Mouse (Mus musculus) heart, embryonic 16.5 days (tissue): ENCODE data around the gene Ctbp1. TPM values are rescaled to one million over a fixed set of nuclear protein-coding genes. Genes with fewer than 3 reads are reported as not detected.

Source experiments
- ATAC-seq: fragments of 200-750 bp; cut with Nextera tagmentation; replicated peaks from 2 replicates; pipeline ENCODE4 v1.8.0; 2017; ENCODE audit warnings: moderate number of reproducible peaks; ENCODE audit not compliant: insufficient read depth, low FRiP score; ENCODE audit errors: extremely low read depth
- H3K27ac ChIP-seq: fragments of 300-500 bp; sonication (generic); 2 replicates; pipeline ENCODE4 v1.5.1; 2014; ENCODE audit warnings: mild to moderate bottlenecking, low read length, control low read depth, moderate library complexity
- H3K27me3 ChIP-seq: fragments of 300-500 bp; sonication (generic); 2 replicates; pipeline ENCODE4 v1.6.1; 2014; ENCODE audit warnings: low read length, mixed read lengths; ENCODE audit not compliant: control insufficient read depth, insufficient read depth
- H3K36me3 ChIP-seq: fragments of 300-500 bp; sonication (generic); 2 replicates; pipeline ENCODE4 v1.6.1; 2014; ENCODE audit not compliant: control insufficient read depth, insufficient read depth
- H3K4me1 ChIP-seq: fragments of 300-500 bp; sonication (generic); 2 replicates; pipeline ENCODE4 v1.6.1; 2014; ENCODE audit warnings: low read length, mixed read lengths; ENCODE audit not compliant: control insufficient read depth, insufficient read depth
- H3K4me2 ChIP-seq: fragments of 300-500 bp; sonication (generic); 2 replicates; pipeline ENCODE4 v1.6.1; 2014; ENCODE audit warnings: low read depth, mild to moderate bottlenecking, control low read depth, low read length
- H3K4me3 ChIP-seq: fragments of 300-500 bp; sonication (generic); 2 replicates; pipeline ENCODE4 v1.5.1; 2014; ENCODE audit warnings: mild to moderate bottlenecking, control low read depth, low read length
- H3K9ac ChIP-seq: fragments of 300-500 bp; sonication (generic); 2 replicates; pipeline ENCODE4 v1.6.1; 2014; ENCODE audit warnings: low read length, control low read depth
- H3K9me3 ChIP-seq: fragments of 300-500 bp; sonication (generic); replicated peaks from 2 replicates; pipeline ENCODE4 v1.6.1; 2016; ENCODE audit warnings: low read length; ENCODE audit not compliant: control insufficient read depth
- WGBS: fragments of 180-500 bp; shearing (Covaris S2); extraction: QIAGEN DNeasy Blood & Tissue Kit; methylation state at CpG from one replicate; pipeline ENCODE4 v1.1.7; 2014; 5-methylcytosine and 5-hydroxymethylcytosine counted together
- polyA plus RNA-seq: library from polyadenylated mRNA; unstranded; fragments of >200 nt; fragmentation: Nextera tagmentation; extraction: Ambion mirVana; gene quantifications from 2 replicates; pipeline ENCODE4 v1.2.1, GENCODE M21; 2015

The Ctbp1 gene
- polyA plus RNA-seq, 1 experiment from 2014 or later: 228 TPM

DNA sequence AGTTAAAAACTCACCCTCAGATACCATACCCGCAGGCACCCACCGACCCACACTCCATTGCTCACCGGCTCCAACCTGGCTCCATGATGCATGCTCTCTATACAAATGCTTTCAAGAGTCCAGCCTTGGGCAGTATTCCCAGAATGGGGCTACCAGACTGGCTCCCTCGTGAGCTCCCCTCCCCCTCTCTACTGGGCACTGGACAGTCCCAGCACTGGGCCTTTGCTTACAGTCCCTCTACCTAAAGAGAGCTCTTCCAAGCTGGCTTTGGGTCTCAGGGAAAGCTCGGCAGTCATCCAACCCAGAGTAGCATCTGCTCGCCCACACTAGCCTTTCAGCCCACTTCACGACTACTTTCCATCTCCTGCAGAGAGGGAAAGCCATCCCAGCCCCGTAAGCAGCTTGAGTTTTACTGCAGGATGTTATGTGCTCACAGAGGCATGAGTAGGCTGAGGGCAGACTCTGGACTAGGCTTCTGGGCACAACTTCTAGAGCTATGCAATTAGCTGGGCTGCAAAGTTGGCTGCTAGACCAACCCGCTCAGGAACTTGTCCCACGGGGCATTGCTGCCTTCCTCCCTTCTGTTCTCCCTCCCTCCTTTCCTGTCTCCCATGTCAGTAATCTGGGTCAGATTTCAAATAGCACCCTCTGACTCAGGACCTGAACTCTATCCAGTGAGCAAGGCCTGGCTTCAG, 54.3 kb downstream of the Ctbp1 start:
- Histone ChIP-seq H3K27me3 (no peaks in the 10 kb centered on the region), H3K4me3 (no peak overlapping the region), H3K36me3 (no peaks in the 10 kb centered on the region), H3K27ac (peak overlapping the region; percentile 6; the same call in 1 of the 2 replicates), H3K9me3 (no peaks in the 10 kb centered on the region), H3K4me1 (peaks cover 45% of the 10 kb centered on the region), H3K9ac (no peak overlapping the region), H3K4me2 (no peak overlapping the region)
- ATAC-seq: 0 out of 2 replicates have a peak, but pooled peaks have one; percentile 23
- 75% methylated on average over 10 of the region's 10 CpGs for WGBS

DNA sequence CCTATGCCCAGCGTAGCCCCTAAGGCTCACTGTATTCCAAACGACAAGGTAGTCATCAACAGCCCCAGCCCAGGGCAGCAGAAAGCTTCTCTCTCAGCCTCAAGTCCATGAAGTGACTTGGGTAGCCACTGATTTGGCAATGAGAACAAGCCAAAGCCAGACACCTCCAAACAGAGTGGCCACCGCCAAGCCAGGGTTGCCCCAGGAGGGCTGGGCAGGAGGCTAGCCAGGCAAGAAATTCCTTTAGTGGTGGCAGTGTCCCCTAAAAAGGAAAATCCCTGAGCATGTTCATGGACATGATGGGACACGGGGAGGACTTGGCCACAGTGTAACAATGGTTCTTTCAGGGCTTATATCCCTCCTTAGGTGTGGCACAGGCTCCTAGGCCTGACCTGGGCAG, 55.0 kb downstream of the Ctbp1 start:
- no peak overlapping the region for H3K9ac ChIP-seq
- WGBS: 86% methylated on average over 4 of the region's 4 CpGs
- no peak overlapping the region for H3K27ac ChIP-seq
- H3K36me3 ChIP-seq: no peaks in the 10 kb centered on the region
- no peak overlapping the region for H3K4me3 ChIP-seq
- peaks cover 44% of the 10 kb centered on the region for H3K4me1 ChIP-seq
- H3K4me2 ChIP-seq: no peak overlapping the region
- no peaks in the 10 kb centered on the region for H3K27me3 ChIP-seq
- no peak for ATAC-seq
- H3K9me3 ChIP-seq: no peaks in the 10 kb centered on the region

DNA sequence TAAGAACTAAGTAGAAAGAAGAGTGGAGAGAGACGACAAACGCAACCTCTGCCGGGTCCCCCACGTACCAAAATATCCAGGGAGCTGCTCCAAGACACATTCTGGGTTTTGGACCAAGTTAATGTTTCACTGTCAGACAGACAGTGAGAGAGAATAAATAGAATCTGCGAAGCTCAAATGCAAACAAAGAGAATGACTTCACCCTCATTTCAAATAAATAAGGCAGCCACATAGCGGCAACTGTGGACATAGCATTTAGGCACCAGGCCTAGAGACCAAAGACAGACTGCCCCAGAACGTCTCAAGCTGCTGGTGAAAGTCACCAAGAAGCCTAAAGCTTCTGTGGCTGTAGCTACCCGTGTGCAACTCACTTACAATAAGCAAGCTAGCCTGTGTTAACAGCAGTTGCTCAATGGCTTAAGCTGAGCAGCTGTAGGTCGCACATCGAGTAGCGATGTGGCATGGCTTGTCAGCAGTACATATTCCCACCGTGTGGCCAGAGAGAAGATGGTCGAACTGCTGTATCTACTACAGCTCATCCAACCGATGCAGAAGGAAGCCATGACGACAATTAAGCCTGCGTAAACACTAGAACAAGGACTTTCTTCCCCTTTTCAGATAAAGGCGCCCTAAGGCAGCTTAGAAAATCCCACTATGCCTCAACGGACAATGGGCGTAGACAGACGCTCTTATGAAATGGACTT, 55.9 kb downstream of the Ctbp1 start:
- H3K27ac ChIP-seq: peak overlapping the region; percentile 66
- peak overlapping the region; percentile 28; the same call in 1 of the 2 replicates for H3K4me2 ChIP-seq
- no peak overlapping the region for H3K9ac ChIP-seq
- no peaks in the 10 kb centered on the region for H3K27me3 ChIP-seq
- WGBS: 71% methylated on average over 20 of the region's 20 CpGs
- no peaks in the 10 kb centered on the region for H3K36me3 ChIP-seq
- no peak overlapping the region for H3K4me3 ChIP-seq
- H3K9me3 ChIP-seq: no peaks in the 10 kb centered on the region
- ATAC-seq: no peak
- H3K4me1 ChIP-seq: peaks cover 40% of the 10 kb centered on the region

DNA sequence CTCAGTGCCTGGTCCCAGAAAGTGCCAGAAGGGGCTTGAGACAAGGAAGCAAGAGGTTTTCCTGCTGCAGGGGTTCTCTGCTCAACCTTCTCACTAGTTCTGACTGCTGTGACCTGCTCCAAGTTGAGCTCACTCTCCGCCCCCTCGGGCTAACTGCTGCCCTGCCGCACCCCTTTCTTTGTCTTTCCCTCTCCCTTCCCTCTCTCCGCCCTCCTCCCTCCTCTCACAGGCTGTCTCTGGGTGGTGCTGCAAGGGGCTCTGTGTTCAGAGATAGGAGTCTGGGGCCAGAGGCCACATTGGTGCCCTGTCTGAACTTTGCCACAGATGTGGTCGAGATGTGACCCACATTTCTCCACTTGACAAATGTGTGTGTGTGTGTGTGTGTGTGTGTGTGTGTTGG, 56.7 kb downstream of the Ctbp1 start, which contains the start of gene Spon2:
TSS of gene Spon2 (minus strand) at position 375 of the 400 bp plus-strand sequence.
- Histone ChIP-seq H3K4me3 (peak within 1 kb of the TSS; percentile 29), H3K4me1 (peaks cover 40% of the 10 kb centered on the region)

DNA sequence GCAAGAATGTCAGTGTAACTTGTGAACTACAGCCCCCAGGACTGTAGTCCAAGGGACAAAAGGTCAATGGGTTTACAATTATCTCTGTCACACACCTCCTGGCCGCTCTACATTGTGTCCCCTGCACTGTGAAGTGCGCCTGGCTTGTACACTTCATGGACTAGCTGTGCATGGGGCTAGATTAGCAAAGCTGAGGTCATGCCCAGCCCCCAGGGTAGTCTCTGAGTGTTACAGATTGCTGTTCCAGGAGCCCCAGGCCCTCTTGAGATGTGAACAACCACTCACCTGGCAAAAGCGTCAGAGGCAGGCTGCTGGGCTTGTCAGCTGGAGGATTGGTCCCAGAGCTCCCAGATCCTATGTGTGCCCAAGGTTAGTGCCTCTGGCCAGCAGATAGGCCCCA, 57.1 kb downstream of the Ctbp1 start:
- no peaks in the 10 kb centered on the region for H3K36me3 ChIP-seq
- peaks cover 38% of the 10 kb centered on the region for H3K4me1 ChIP-seq
- H3K9ac ChIP-seq: peak overlapping the region; percentile 60
- peak overlapping the region; percentile 28 for H3K4me2 ChIP-seq
- no peaks in the 10 kb centered on the region for H3K9me3 ChIP-seq
- 0 out of 2 replicates have a peak, but pooled peaks have one; percentile 7 for ATAC-seq
- peak overlapping the region; percentile 29 for H3K4me3 ChIP-seq
- H3K27me3 ChIP-seq: no peaks in the 10 kb centered on the region
- 39% methylated on average over 3 of the region's 3 CpGs for WGBS
- H3K27ac ChIP-seq: peak overlapping the region; percentile 22

More for the DNA sequence above, 56.7 kb downstream of the Ctbp1 start, which contains the start of gene Spon2:
- H3K36me3 ChIP-seq: no peaks in the 10 kb centered on the region
- peak within 1 kb of the TSS; percentile 66 for H3K27ac ChIP-seq
- 14% methylated on average over 5 of the region's 5 CpGs for WGBS
- no peaks in the 10 kb centered on the region for H3K27me3 ChIP-seq
- no peaks in the 10 kb centered on the region for H3K9me3 ChIP-seq
- peak within 1 kb of the TSS; percentile 60 for H3K9ac ChIP-seq
- peak within 1 kb of the TSS; percentile 28 for H3K4me2 ChIP-seq
- peak; percentile 59 for ATAC-seq

DNA sequence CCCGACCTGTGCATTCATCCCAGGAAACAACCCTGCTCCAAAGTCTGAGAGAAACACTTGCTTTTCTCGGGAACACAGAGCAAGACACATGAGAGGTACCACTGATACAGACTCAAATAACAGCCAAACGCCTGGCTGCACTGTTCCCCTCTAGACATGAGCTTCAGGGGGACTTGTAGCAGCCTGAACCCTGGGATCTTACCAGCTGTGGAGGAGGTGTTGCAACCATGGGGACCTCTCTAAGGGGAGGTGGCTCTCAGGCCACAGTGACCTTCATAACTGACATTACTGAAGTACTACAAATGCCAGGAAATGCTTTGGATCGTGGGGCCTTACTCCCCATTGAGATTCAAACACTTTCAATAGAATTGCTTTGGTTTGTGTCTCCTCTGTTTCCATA, 60.1 kb downstream of the Ctbp1 start:
- no peak for ATAC-seq
- no peaks in the 10 kb centered on the region for H3K36me3 ChIP-seq
- 0 out of 2 replicates have a peak overlapping the region, but pooled peaks have one; percentile 3 for H3K4me3 ChIP-seq
- no peak overlapping the region for H3K27ac ChIP-seq
- WGBS: 53% methylated on average over 4 of the region's 4 CpGs
- H3K9me3 ChIP-seq: no peaks in the 10 kb centered on the region
- H3K4me1 ChIP-seq: peaks cover 32% of the 10 kb centered on the region
- H3K27me3 ChIP-seq: no peaks in the 10 kb centered on the region
- H3K9ac ChIP-seq: peak overlapping the region; percentile 43
- peak overlapping the region; percentile 26 for H3K4me2 ChIP-seq

DNA sequence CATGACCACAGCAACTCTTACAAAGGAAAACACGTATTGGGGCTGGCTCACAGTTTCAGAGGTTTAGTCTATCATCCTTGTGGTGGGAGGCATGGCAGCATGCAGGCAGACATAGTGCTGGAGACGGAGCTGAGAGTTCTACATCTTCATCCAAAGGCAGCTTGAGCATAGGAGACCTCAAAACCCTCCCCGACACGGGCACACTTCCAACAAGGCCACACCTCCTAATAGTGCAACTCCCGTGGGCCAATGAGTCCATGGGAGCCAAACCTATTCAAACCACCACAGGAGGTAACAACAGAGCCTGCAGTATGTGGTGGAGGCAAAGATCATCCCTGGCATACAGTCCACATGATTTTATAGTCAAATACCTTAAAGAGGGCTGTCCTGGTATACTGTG, 63.5 kb downstream of the Ctbp1 start:
- no peak overlapping the region for H3K4me2 ChIP-seq
- no peak overlapping the region for H3K4me3 ChIP-seq
- H3K27ac ChIP-seq: no peak overlapping the region
- whole genome bisulfite sequencing: 81% methylated on average over 5 of the region's 5 CpGs
- H3K27me3 ChIP-seq: no peaks in the 10 kb centered on the region
- peaks cover 10% of the 10 kb centered on the region for H3K4me1 ChIP-seq
- no peaks in the 10 kb centered on the region for H3K9me3 ChIP-seq
- H3K36me3 ChIP-seq: no peaks in the 10 kb centered on the region
- H3K9ac ChIP-seq: no peak overlapping the region
- ATAC-seq: no peak

DNA sequence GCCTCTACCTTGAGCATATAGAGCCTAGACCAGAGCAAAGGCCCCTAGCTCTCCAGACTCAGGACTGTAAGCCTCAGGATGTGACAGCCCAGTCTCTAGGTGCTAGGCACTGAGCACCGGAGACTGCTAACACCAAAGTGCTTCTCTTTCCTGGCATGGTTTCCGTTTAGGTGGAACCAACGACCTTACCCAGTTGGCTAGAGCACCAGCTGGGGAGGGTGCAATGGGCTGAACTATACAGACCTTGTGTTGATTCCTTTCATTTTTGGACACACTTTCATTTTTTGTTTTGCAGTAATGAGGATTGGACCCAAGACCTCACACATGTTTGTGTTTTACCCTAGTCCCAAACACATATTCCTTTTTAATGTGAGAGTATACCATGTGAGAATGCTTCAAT, 64.3 kb downstream of the Ctbp1 start:
- Histone ChIP-seq H3K9ac (no peak overlapping the region), H3K27me3 (no peaks in the 10 kb centered on the region), H3K27ac (no peak overlapping the region), H3K9me3 (no peaks in the 10 kb centered on the region), H3K4me2 (no peak overlapping the region), H3K36me3 (no peaks in the 10 kb centered on the region), H3K4me1 (peaks cover 10% of the 10 kb centered on the region), H3K4me3 (no peak overlapping the region)
- no peak for ATAC-seq
- whole genome bisulfite sequencing: 88% methylated on average over 3 of the region's 3 CpGs
